Mouse (Mus musculus) brain, adult 2 months (tissue): ENCODE results near the gene Zc2hc1b.

Source experiments
- DNase-seq: peaks from one replicate; pipeline ENCODE4 v3.0.0; 2011; ENCODE audit warnings: low read depth, low spot score

Zc2hc1b gene

GRCm38 (mm10) chr10:13115030-13115429 lies 62.8 kb downstream of the Zc2hc1b start:
- DNase-seq, result peak; percentile 63

DNA sequence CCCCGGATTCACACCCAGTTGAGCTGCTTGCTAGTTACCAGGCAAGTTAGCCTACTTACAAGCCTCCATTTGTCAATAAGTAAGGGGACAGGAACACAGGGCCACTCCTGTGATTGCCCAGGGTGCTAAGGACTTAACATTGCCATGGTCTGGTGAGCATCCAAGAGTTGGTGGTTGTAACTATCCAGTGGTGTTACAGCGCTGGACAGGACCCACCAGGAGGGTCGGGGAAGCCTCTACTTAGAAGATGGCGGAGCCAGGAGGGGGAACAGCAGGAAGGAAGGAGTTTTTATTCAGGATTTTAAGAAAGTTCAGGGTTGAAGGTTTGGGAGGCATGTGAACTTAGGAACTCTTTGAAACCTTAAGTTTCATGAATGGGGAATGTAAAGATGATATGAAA lies 64.2 kb downstream of the Zc2hc1b start:
- DNase-seq, result no peak

- DNase-seq, result no peak
These were observed 65.0 kb downstream of the Zc2hc1b start for GRCm38 (mm10) chr10:13112849-13113248.

GRCm38 (mm10) chr10:13109781-13110180 lies 68.0 kb downstream of the Zc2hc1b start:
- no peak for DNase-seq

- no peak for DNase-seq
These were observed 69.0 kb downstream of the Zc2hc1b start for GRCm38 (mm10) chr10:13108847-13109246.

- DNase-seq, result no peak
These were observed 69.7 kb downstream of the Zc2hc1b start for GRCm38 (mm10) chr10:13108021-13108548.

DNA sequence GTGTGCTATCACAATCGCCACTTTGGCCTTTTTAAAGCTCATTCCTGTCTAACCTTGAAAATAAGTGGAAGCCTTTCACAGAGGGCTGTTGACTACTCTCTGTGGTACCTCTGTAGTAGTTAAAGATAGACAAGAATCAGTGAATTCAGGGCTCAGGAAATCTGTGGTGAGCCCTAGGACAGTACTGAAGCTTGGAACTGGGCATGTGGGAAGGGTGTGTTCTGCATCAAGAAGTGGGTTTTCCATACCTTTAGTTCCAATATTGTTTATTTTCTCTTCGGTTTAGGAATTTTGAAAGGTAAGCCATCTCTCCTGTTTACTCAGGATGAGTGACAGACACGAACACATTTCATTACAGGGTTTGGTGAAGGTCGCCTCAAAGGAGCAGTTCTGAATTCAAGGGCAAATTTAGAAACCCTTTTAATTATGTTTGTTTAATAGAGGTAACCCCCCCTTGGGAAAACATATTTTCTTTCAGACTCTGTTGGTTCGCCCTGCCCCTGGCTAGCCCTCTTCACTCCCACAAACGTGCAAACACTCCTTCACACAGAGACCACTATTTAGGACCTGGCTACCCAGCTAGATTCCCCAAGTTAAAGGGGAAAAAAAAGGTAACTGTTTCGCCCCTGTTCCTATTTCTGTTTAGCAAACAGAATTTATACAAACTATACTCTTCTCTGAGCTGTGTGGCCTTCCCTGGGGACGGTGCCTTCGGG lies 70.8 kb downstream of the Zc2hc1b start:
- no peak for DNase-seq

GRCm38 (mm10) chr10:13103838-13104237 lies 74.0 kb downstream of the Zc2hc1b start:
- no peak for DNase-seq

DNA sequence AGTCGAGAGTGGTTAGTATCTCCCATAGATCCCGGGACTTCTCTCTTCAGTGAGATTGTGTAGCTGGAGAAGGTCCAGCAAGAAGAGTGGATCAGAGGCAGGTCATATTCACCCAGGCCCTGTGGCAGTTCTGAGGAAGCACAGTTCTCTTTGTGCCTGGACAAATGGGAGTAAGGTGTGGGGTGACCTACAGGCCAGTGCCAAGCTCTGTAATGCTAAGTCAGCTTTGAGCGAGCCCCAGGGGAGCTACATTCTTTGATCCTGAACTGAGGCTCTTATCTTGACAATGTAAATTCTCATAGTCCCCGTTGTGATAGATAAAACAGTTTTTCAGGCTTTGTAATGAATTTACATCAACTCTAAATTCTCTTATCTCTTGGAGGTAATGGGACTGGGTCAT lies 75.5 kb downstream of the Zc2hc1b start:
- DNase-seq, result no peak

GRCm38 (mm10) chr10:13100061-13100648 lies 77.7 kb downstream of the Zc2hc1b start:
- DNase-seq, result no peak
